Mouse (Mus musculus) lung, postnatal 25 days (tissue): ENCODE results near the gene Ormdl3.
"Not testable (repeated sequence)": the region's sequence is repeated elsewhere in the genome, so short reads cannot be mapped to it uniquely, and the experiment has no call there.

Source experiments
- DNase-seq: peaks from one replicate; pipeline ENCODE4 v3.0.0; 2022; ENCODE audit warnings: low spot score

The Ormdl3 gene

GRCm38 (mm10) chr11:98586892-98587563, at the start of gene Ormdl3:
Gene Ormdl3, minus strand, starts transcription at chr11:98587368.
- DNase-seq = peak; percentile 99

- not testable (repeated sequence) for DNase-seq
Observed at GRCm38 (mm10) chr11:98635312-98635970, 48.3 kb upstream of the Ormdl3 start.

GRCm38 (mm10) chr11:98630646-98631045, 43.5 kb upstream of the Ormdl3 start:
- DNase-seq = no peak

- DNase-seq = no peak
Observed at GRCm38 (mm10) chr11:98628706-98629105, 41.5 kb upstream of the Ormdl3 start.

GRCm38 (mm10) chr11:98625611-98626410, 38.6 kb upstream of the Ormdl3 start, which contains the start of the genes Gm12355 and Gsdma3:
Gene Gm12355, minus strand, starts transcription at chr11:98625661.
Gene Gsdma3, plus strand, starts transcription at chr11:98626360.
- DNase-seq = no peak

GRCm38 (mm10) chr11:98624381-98624780, 37.2 kb upstream of the Ormdl3 start:
- DNase-seq = not testable (repeated sequence)

- DNase-seq = not testable (repeated sequence)
Observed at GRCm38 (mm10) chr11:98623981-98624380, 36.8 kb upstream of the Ormdl3 start.

- no peak for DNase-seq
Observed at GRCm38 (mm10) chr11:98620791-98621190, 33.6 kb upstream of the Ormdl3 start.

- DNase-seq = peak; percentile 51
Observed at GRCm38 (mm10) chr11:98606763-98607162, 19.6 kb upstream of the Ormdl3 start.

GRCm38 (mm10) chr11:98604911-98605310, 17.7 kb upstream of the Ormdl3 start:
- not testable (repeated sequence) for DNase-seq

- DNase-seq = no peak
Observed at GRCm38 (mm10) chr11:98603953-98604352, 16.8 kb upstream of the Ormdl3 start.

- no peak for DNase-seq
Observed at GRCm38 (mm10) chr11:98602090-98602690, 15.0 kb upstream of the Ormdl3 start.

- DNase-seq = no peak
Observed at GRCm38 (mm10) chr11:98599291-98599690, 12.1 kb upstream of the Ormdl3 start.

GRCm38 (mm10) chr11:98598851-98599290, 11.7 kb upstream of the Ormdl3 start:
- no peak for DNase-seq

- no peak for DNase-seq
Observed at GRCm38 (mm10) chr11:98597991-98598390, 10.8 kb upstream of the Ormdl3 start, which contains the start of gene Lrrc3c. Gene Lrrc3c, plus strand, starts transcription at chr11:98598291.

GRCm38 (mm10) chr11:98597363-98597762, 10.2 kb upstream of the Ormdl3 start:
- DNase-seq = peak; percentile 62

- DNase-seq = no peak
Observed at GRCm38 (mm10) chr11:98595955-98596354, 8.8 kb upstream of the Ormdl3 start.

GRCm38 (mm10) chr11:98595473-98595872, 8.3 kb upstream of the Ormdl3 start:
- no peak for DNase-seq

GRCm38 (mm10) chr11:98595021-98595420, 7.9 kb upstream of the Ormdl3 start:
- no peak for DNase-seq

- no peak for DNase-seq
Observed at GRCm38 (mm10) chr11:98590548-98591445, 3.6 kb upstream of the Ormdl3 start.

GRCm38 (mm10) chr11:98589306-98589705, 2.1 kb upstream of the Ormdl3 start:
- DNase-seq = no peak
